Mouse (Mus musculus) gastrocnemius, postnatal 14 days (tissue): ENCODE results near the gene 2210016L21Rik. TPM values are rescaled to one million over a fixed set of nuclear protein-coding genes. Genes with fewer than 3 reads are reported as not detected.
A peak's percentile ranks its signal among the peaks of the same experiment; 100 is the strongest.

Source experiments
- DNase-seq: peaks from one replicate; pipeline ENCODE4 v3.0.0; 2021; ENCODE audit warnings: mixed read lengths
- intact Hi-C: fragments of 180-260 bp; cut with DNase I; formaldehyde crosslinking; loops from one replicate; pipeline ENCODE4 v1.15.1; 2025; ENCODE audit warnings: low total_unique reads
- total RNA-seq, 2 experiments: library from RNA; stranded (reverse); gene quantifications; 2 replicates each; pipeline ENCODE4 v1.2.3; 2021

Gene 2210016L21Rik
- total RNA-seq, 2 experiments from 2014 or later, result 26.3 to 30.7 TPM

DNA sequence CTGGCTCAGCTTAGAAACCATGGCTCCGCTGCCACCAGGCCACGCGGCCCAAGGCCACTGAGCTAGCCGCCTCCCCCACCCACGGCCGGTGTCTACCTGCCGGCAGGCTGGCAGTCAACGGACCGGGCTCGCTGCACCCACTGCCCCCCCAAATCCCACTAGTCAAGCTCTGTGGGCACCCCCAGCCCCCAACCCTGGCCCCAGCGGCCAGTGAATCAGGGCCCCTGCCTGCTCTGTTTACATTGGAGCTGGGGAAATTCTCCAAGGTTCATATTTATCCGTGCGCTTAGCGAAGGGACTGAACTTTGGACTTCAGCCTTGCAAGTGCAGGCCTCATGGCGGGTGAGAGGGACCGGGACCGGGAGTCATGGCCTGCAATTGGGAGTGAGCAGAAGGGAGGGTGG, 28.9 kb downstream of the 2210016L21Rik start, which contains the start of gene Hnf1a:
Gene Hnf1a, minus strand, starts transcription at position 271 of the 404 bp plus-strand sequence.
- intact Hi-C loops, result no loop called here
- no peak for DNase-seq

DNA sequence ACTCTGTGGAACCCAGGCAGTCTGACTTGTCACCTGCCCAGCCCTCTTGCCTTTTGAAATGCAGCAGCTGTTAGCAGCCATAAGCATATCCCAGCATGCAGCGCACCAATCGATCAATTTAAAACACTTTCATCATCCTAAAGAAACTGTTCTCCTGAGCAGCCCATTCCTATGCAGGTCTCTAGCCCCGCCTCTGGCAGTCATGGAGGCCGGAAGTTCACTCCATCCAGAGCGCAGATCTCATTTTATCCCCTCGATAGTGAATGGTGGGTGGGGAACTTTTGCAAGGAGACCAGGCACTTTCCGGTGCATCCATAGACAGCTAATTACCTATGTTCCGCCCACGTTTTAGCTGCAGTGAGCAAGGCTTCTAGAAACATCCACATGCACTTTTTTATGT, 30.2 kb downstream of the 2210016L21Rik start:
- intact Hi-C loops, result no loop called here
- DNase-seq, result no peak

DNA sequence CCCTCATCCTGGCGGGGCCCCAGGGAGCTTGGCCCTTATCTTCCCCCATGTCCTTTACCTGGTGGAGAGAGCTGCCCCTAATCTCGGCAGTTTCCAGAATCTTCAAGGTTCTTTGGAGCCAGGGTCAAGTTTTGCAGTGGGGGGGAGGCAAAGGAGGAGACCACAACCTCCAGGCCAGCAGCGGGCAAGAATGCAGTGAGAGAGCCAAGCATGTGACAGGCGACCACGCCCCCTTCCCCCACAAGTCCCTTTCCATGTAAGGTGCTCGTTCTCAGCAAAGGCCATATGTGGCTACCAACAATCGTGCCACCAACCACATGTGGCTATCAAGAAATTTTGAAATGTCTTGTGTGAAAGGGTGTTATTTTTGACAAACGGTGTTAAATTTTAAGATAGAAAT, 31.2 kb downstream of the 2210016L21Rik start:
- intact Hi-C loops, result no loop called here
- DNase-seq, result no peak

DNA sequence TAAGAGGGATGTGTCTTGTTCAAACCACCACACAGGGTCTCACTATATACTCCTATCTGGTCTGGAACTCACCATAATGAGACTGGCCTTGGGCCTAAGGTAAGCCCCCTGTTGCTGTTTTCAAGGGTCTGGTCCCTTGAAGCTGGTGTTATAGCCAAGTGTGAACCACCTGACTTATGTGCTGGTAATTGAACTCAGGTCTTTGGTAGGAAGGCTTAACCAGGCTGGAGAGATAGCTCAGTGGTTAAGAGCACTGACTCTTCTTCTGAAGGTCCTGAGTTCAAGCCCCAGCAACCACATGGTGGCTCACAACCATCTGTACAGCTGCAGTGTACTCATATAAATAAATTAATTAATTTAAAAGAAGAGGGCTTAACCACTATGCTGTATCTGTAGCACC, 35.0 kb downstream of the 2210016L21Rik start:
- intact Hi-C loops, result no loop called here
- DNase-seq, result no peak

DNA sequence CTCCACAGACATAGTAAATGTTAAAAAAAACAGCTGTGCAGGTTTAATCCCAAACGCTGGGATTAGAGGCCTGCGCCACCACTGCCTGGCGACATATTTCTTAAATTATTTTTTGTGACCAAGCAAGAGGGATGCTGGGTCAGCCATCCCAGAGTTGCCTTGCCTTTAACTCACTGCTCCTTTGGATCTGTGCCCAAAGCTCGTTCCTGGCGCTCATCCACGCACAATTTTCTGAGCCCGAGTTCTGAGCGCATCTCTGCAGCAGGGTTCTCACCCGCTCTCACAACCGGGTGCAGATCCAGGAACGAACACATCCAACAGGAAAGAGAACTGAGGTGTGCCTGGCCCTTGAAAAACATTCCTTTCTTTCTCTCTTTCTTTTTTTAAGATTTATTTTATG, 36.5 kb downstream of the 2210016L21Rik start:
- intact Hi-C loops, result no loop called here
- DNase-seq, result no peak

DNA sequence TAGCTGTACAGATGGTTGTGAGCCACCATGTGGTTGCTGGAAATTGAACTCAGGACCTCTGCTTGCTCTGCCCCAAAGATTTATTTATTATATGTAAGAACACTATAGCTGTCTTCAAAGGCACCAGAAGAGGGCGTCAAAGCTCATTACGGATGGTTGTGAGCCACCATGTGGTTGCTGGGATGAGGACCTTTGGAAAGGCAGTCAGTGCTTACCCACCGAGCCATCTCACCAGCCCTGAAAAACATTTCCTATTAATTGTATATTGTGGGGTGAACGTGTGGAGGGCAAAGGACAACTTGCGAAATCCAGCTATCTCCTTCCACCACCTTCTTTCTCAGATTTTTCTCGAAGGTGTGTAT, 36.9 kb downstream of the 2210016L21Rik start:
- intact Hi-C loops, result no loop called here
- DNase-seq, result no peak

DNA sequence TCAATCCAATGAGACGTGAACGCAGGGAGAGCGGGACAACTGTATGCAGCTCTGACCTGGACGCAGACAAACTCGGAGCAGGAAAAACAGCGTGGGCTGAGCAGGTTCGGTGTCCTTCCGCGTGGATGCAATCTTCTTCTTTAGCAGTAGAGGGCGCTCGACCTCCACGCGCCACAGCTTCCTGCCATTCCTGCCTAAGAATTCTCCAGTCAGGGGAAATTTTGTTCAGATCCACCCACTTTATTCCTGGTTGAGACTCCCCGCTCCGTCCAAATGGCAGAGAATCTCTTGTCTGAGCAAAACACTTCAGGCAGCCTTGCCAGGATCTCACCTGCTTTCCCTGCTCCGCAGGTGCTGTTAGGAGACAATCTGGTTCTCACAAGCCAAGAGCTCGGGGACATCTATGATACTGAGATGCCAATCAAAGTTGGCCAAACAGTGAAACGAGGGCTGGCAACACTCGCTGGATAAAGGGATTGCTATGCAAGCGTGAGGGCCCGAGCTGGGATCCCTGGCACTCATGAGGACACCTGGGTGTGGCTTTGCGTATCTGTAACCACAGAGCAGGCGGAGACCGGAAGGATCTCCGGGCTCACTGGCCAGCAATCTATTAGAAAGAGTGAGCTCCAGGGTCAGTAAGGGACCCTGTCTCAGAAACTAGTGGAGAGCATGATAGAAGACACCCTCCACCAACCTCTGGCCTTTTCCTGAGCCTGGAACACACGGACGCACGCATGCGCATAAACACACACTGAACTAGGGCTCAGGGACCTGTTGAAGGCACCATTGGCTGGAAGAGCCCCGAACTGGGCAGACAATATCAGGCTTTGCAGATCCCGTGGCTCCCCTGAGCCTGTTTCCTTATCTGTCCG, 37.5 kb downstream of the 2210016L21Rik start:
- intact Hi-C loops, result loop anchor here (5.0 to 10.0 kb wide), 2 partner anchors 98 to 245 kb away; no protein-coding TSS in a partner anchor
- DNase-seq, result peak; percentile 58

DNA sequence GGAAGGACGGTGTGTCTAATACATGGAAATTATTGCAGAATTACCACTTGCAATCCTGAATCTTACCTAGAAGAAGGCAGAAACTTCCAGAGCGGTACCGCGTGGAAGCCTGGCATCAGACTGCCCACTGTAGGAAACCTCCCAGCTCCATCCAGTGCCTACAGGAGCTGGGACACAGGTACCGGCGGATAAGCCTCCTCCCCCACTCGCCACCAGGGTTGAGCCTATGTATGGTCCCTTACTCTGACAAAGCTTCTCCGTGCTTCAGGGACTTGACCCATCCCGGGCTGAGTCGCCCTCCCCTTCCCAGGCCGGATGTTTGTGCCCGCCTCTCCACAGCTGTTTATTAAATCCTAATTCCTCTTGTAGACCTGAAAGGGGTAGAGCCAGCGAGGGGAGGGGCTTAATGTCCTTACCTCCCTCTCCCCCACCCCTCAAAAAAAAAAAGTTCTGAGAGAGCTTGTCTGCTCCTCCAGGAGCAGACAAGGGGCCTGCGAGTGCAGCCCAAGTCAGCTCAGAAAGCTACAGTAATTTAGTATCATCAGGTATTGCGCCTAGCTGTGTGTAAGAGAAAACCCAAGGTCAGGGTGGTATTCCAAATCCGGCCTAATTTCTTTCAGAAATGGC, 38.3 kb downstream of the 2210016L21Rik start:
- DNase-seq, result no peak
- intact Hi-C loops, result loop anchor here (5.0 to 10.0 kb wide), 2 partner anchors 97 to 245 kb away; no protein-coding TSS in a partner anchor

DNA sequence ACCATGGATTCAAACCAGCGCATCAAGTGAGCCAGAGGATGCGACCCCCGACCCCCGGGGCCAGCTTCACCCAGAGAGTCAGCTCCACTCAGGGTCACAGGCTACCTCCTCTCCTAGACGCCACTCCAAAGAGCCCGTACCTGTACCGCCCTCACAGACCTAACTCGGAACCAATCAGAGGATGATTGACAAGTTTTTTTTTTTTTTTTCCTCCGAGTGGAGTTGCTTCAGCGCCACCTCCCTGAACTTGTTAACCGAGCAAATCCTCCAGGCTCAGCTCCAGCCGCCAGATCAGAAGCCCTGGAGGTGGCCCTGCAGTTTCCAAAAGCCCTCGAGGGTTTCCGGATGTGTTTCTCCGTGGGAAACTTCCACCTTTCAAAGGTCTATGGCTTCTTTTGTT, 40.0 kb downstream of the 2210016L21Rik start:
- no peak for DNase-seq
- intact Hi-C loops, result loop anchor here (5.0 to 10.0 kb wide), 2 partner anchors 95 to 243 kb away; no protein-coding TSS in a partner anchor

DNA sequence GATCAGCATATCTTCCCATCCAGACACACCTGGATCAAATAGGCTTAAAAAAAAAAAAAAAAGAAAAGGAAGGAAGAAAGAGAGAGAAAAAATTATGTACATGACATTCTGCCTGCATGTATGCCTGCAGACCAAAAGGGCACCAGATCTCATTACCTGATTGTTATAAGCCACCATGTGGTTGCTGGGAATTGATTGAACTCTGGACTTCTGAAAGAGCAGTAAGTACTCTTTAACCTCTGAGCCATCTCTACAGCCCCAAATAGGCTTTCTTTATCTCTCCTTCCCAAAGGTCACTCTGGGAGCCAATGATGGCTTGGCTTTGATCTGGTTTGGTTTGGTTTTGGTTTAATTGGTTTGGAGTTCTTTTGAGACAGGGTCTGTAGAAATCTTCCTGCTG, 43.1 kb downstream of the 2210016L21Rik start:
- intact Hi-C loops, result loop anchor here (10.0 kb wide), 1 partner anchor 240 kb away; no protein-coding TSS in a partner anchor

DNA sequence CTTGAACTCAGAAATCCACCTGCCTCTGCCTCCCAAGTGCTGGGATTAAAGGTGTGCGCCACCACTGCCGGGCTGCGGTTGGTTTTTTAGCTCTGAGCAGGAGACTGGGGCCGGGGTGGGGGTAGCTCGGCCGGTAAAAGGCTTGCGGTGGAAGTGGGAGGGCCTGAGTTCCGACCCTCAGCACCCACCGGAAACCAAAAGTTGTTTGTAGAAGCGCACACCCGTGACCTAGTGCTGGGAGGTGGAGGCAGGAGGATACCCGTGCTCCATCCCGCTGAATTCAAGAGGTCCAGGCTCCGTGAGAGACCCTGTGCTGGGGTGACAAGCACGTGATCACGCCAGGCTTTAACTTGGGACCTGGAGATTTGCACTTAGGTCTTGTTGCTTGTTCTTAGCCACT, 54.5 kb downstream of the 2210016L21Rik start:
- no peak for DNase-seq
- intact Hi-C loops, result no loop called here

More for the DNA sequence above, 43.1 kb downstream of the 2210016L21Rik start:
- DNase-seq, result no peak

DNA sequence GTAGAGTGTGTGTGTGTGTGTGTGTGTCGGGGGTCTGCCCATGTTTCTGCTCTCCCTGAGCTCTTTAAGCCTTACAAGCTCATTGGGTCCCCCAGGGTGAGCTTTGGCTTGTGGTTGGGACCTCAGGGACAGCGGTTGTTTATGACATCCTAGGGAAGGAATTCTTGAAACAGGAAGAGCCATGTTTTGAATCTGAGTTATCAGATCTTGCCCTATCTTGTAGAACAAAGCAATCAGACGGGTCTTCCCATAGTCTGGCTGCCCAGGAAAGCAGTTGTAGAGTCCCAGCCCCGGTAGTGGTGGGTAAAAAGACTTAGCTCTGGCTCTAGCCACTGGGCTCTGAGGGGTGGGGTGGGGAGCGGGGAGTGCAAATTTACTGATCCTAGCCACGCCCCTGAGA, 55.4 kb downstream of the 2210016L21Rik start:
- no peak for DNase-seq
- intact Hi-C loops, result no loop called here

Other genes with a start within 250 kb of the 2210016L21Rik start
- gene Tchp, start 234.4 kb upstream of the 2210016L21Rik start, total RNA-seq, result 1 to 10 TPM; 3.4 to 3.5 TPM
- 10 to 100 TPM; 29.9 to 30.1 TPM for gene Ankrd13a, start 167.5 kb upstream of the 2210016L21Rik start, total RNA-seq
- 10 to 100 TPM; 19.8 to 25.8 TPM for gene Git2, start 166.6 kb upstream of the 2210016L21Rik start, total RNA-seq
- 10 to 100 TPM in 1 of 2 experiments, 1 to 10 TPM in 1; 9.4 to 10.5 TPM for gene 1500011B03Rik, start 118.7 kb upstream of the 2210016L21Rik start, total RNA-seq
- not detected for gene 4930519G04Rik, start 88.5 kb upstream of the 2210016L21Rik start, total RNA-seq
- gene Gm9936, start 83.5 kb upstream of the 2210016L21Rik start, total RNA-seq, result not detected
- under 1 TPM; 0.38 to 0.88 TPM for gene Oasl2, start 45.2 kb upstream of the 2210016L21Rik start, total RNA-seq
- gene Oasl1, start 18.9 kb upstream of the 2210016L21Rik start, total RNA-seq, result not detected
- gene Hnf1a, start 28.9 kb downstream of the 2210016L21Rik start, total RNA-seq, result not detected
- 10 to 100 TPM; 24.5 to 28.6 TPM for gene Sppl3, start 69.0 kb downstream of the 2210016L21Rik start, total RNA-seq
- gene Gm10401, start 156.1 kb downstream of the 2210016L21Rik start, total RNA-seq, result not detected
- gene Acads, start 177.2 kb downstream of the 2210016L21Rik start, total RNA-seq, result 10 to 100 TPM; 58.1 to 67.2 TPM
- gene Unc119b, start 192.8 kb downstream of the 2210016L21Rik start, total RNA-seq, result 10 to 100 TPM; 12.2 to 12.7 TPM
- 100 to 1,000 TPM; 216 to 235 TPM for gene Mlec, start 216.0 kb downstream of the 2210016L21Rik start, total RNA-seq